Mouse (Mus musculus): ENCODE results near the gene Hcn2.

Hcn2 gene

GRCm38 (mm10) chr10:79777103-79777531 lies 60.7 kb downstream of the Hcn2 start, which contains the start of gene Fstl3:
TSS of gene Fstl3 (plus strand) at chr10:79777272.
- peak; percentile 47 for DNase-seq (ENCODE audit: low spot score)

GRCm38 (mm10) chr10:79778006-79778405 lies 61.6 kb downstream of the Hcn2 start:
- DNase-seq (ENCODE audit: low spot score), result peak; percentile 47

GRCm38 (mm10) chr10:79779193-79779592 lies 62.8 kb downstream of the Hcn2 start:
- DNase-seq (ENCODE audit: low spot score), result no peak

DNA sequence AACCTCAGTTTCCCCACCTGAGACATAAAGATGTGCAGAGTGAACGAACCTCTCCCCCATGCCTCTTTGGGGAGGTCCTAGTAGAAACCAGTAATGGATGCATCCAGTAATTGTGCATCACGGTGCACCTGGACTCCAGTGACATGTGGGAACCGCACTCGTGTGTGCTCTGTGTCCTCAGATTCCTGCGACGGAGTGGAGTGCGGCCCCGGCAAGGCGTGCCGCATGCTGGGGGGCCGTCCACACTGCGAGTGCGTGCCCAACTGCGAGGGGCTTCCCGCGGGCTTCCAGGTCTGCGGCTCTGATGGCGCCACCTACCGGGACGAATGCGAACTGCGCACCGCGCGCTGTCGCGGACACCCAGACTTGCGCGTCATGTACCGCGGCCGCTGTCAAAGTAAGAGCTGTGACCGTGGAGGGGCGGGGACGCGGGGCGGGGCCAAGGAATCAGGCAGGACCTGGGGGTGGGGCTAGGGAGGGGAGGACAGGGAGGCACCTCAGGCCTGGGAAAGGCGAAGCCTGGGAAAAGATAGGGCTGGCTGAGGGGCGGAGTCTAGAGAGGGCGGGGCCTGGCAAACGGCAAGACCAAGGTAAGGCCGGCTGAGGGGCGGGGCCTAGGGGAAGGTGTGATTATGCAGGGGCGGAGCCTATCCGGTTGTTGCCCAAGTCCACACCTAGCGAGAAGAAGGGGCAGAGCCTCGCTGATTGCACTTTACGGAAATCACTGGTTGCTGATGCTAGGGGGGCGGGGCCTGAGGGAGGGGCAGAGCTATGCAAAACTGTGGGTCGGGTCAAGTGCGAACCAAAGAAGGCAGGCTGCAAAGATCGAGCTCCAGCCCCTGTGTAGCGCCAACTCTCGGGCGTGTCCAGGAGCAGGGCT lies 63.6 kb downstream of the Hcn2 start:
- DNase-seq (ENCODE audit: low spot score), result peak; percentile 97

DNA sequence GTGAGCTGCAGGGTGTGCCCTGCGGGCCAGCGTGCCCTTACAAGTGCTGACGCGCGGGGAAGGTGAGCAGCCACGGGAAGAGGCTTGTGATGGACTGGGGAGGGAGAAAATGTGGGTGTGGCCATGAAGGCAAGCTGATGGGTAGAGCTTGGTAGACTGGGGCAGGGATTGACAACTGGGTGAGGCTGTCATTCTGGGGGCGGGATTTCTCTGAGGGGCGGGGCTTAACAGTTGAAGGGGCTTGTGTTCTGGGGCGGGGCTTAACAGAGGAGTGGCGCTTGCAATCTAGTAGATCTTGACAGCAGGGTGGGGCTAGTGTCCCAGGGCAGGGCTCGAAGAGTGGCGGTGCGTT lies 64.2 kb downstream of the Hcn2 start:
- DNase-seq (ENCODE audit: low spot score), result no peak

- DNase-seq (ENCODE audit: low spot score), result no peak
Measured at GRCm38 (mm10) chr10:79781139-79781538, 64.7 kb downstream of the Hcn2 start.

- no peak for DNase-seq (ENCODE audit: low spot score)
Measured at GRCm38 (mm10) chr10:79781956-79782355, 65.5 kb downstream of the Hcn2 start.

- no peak for DNase-seq (ENCODE audit: low spot score)
Measured at GRCm38 (mm10) chr10:79783050-79783449, 66.6 kb downstream of the Hcn2 start.

GRCm38 (mm10) chr10:79783920-79784800 lies 67.7 kb downstream of the Hcn2 start:
- DNase-seq (ENCODE audit: low spot score), result no peak

Data from urinary bladder, postnatal 25 days (tissue).